Mouse (Mus musculus): Measurements from ENCODE around the gene Peli3.

DNA sequence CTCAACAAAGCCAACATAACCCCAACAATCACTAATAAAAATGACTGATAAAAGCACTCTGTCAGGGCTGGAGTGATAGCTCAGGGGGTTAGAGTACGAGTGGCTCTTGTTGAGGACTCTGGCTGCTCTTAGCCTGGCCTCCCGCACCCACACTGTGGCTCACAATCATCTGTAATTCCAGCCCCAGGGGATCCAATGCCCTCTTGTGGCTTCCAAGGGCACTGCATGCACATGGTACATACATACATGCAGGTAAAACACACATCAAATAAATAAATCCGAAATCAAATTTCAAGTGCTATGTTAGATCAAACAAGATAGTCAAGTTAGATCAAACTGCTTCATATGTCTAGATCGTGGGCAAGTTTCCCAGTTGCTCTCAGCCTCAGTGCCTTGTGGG is 34.8 kb downstream of the Peli3 start:
- TF ChIP-seq CTCF (conservative IDR thresholded peaks at IDR 0.05; ENCODE audit: insufficient read depth, insufficient read length, low read depth, low read length) (peak; percentile 65), POLR2A (IDR thresholded peaks at IDR 0.05; ENCODE audit: low read depth, low read length) (no peak)

All from kidney, adult 2 months (tissue).